Mouse (Mus musculus): Measurements from ENCODE around the gene Irf2bp2. TPM values are rescaled to one million over a fixed set of nuclear protein-coding genes. Genes with fewer than 3 reads are reported as not detected.

Gene Irf2bp2
- total and polyA plus RNA-seq, 2 experiments from 2014 or later: 10.2 to 91.5 TPM

- Histone ChIP-seq H3K27ac (peak overlapping the region; percentile 100), H3K4me1 (ENCODE audit: insufficient read depth, low read length) (peaks cover 31% of the 10 kb centered on the region), H3K4me2 (ENCODE audit: low read depth, low read length) (peak overlapping the region; percentile 99; the same call in 1 of the 2 replicates), H3K27me3 (ENCODE audit: insufficient read depth, low read length) (no peaks in the 10 kb centered on the region), H3K36me3 (ENCODE audit: insufficient read depth, low read length) (no peaks in the 10 kb centered on the region), H3K9ac (replicated peaks; ENCODE audit: low read length) (peak overlapping the region; percentile 99), H3K4me3 (ENCODE audit: low read length) (no peak overlapping the region), H3K9me3 (ENCODE audit: low read length) (no peaks in the 10 kb centered on the region)
- TF ChIP-seq CTCF (IDR thresholded peaks at IDR 0.05; ENCODE audit: low read depth): no peak
- DNase-seq (ENCODE audit: low spot score) (no peak), ATAC-seq (no peak)
- 73% methylated on average over 5 of the region's 5 CpGs for WGBS
Observed at GRCm38 (mm10) chr8:126596721-126597120, 2.9 kb upstream of the Irf2bp2 start.

- Histone ChIP-seq H3K9me3 (ENCODE audit: low read length) (no peaks in the 10 kb centered on the region), H3K4me1 (ENCODE audit: insufficient read depth, low read length) (peaks cover 26% of the 10 kb centered on the region), H3K36me3 (ENCODE audit: insufficient read depth, low read length) (peaks cover 3% of the 10 kb centered on the region), H3K27me3 (ENCODE audit: insufficient read depth, low read length) (no peaks in the 10 kb centered on the region), H3K9ac (replicated peaks; ENCODE audit: low read length) (peak overlapping the region; percentile 99), H3K4me3 (ENCODE audit: low read length) (0 out of 2 replicates have a peak overlapping the region, but pooled peaks have one; percentile 11), H3K4me2 (ENCODE audit: low read depth, low read length) (peak overlapping the region; percentile 99), H3K27ac (peak overlapping the region; percentile 100)
- 2% methylated on average over 12 of the region's 12 CpGs for WGBS
- ATAC-seq (peak; percentile 27), DNase-seq (ENCODE audit: low spot score) (peak; percentile 92)
- no peak for TF ChIP-seq CTCF (IDR thresholded peaks at IDR 0.05; ENCODE audit: low read depth)
Observed at GRCm38 (mm10) chr8:126596097-126596634, 2.4 kb upstream of the Irf2bp2 start.

GRCm38 (mm10) chr8:126595204-126596061, 1.6 kb upstream of the Irf2bp2 start:
- no peaks in the 10 kb centered on the region for H3K27me3 ChIP-seq (ENCODE audit: insufficient read depth, low read length)
- 7% methylated on average over 16 of the region's 16 CpGs for WGBS
- H3K4me3 ChIP-seq (ENCODE audit: low read length): peak overlapping the region; percentile 98
- peak overlapping the region; percentile 99 for H3K4me2 ChIP-seq (ENCODE audit: low read depth, low read length)
- TF ChIP-seq CTCF (IDR thresholded peaks at IDR 0.05; ENCODE audit: low read depth): no peak
- peak overlapping the region; percentile 100 for H3K27ac ChIP-seq
- peaks cover 5% of the 10 kb centered on the region for H3K36me3 ChIP-seq (ENCODE audit: insufficient read depth, low read length)
- no peaks in the 10 kb centered on the region for H3K9me3 ChIP-seq (ENCODE audit: low read length)
- ATAC-seq (peak; percentile 9; the same call in 1 of the 2 replicates), DNase-seq (ENCODE audit: low spot score) (peak; percentile 74)
- H3K4me1 ChIP-seq (ENCODE audit: insufficient read depth, low read length): peaks cover 19% of the 10 kb centered on the region
- peak overlapping the region; percentile 99 for H3K9ac ChIP-seq (replicated peaks; ENCODE audit: low read length)

GRCm38 (mm10) chr8:126594481-126595000, 755 bp upstream of the Irf2bp2 start:
- peak overlapping the region; percentile 99 for H3K9ac ChIP-seq (replicated peaks; ENCODE audit: low read length)
- no peaks in the 10 kb centered on the region for H3K27me3 ChIP-seq (ENCODE audit: insufficient read depth, low read length)
- H3K9me3 ChIP-seq (ENCODE audit: low read length): no peaks in the 10 kb centered on the region
- ATAC-seq (peak; percentile 90), DNase-seq (ENCODE audit: low spot score) (peak; percentile 99)
- peak overlapping the region; percentile 100 for H3K27ac ChIP-seq
- H3K36me3 ChIP-seq (ENCODE audit: insufficient read depth, low read length): peaks cover 5% of the 10 kb centered on the region
- H3K4me1 ChIP-seq (ENCODE audit: insufficient read depth, low read length): peaks cover 19% of the 10 kb centered on the region
- H3K4me3 ChIP-seq (ENCODE audit: low read length): peak overlapping the region; percentile 98
- 1% methylated on average over 47 of the region's 48 CpGs for WGBS
- peak overlapping the region; percentile 99 for H3K4me2 ChIP-seq (ENCODE audit: low read depth, low read length)
- peak; percentile 59 for TF ChIP-seq CTCF (IDR thresholded peaks at IDR 0.05; ENCODE audit: low read depth)

- no peak for TF ChIP-seq CTCF (IDR thresholded peaks at IDR 0.05; ENCODE audit: low read depth)
- no peak for ATAC-seq
- peak; percentile 78 for DNase-seq (ENCODE audit: low spot score)
Observed at GRCm38 (mm10) chr8:126592771-126593571, 815 bp downstream of the Irf2bp2 start.

GRCm38 (mm10) chr8:126592381-126592770, 1.4 kb downstream of the Irf2bp2 start:
- peaks cover 5% of the 10 kb centered on the region for H3K36me3 ChIP-seq (ENCODE audit: insufficient read depth, low read length)
- H3K27me3 ChIP-seq (ENCODE audit: insufficient read depth, low read length): no peaks in the 10 kb centered on the region
- peaks cover 30% of the 10 kb centered on the region for H3K4me1 ChIP-seq (ENCODE audit: insufficient read depth, low read length)
- H3K4me2 ChIP-seq (ENCODE audit: low read depth, low read length): peak overlapping the region; percentile 99
- peak overlapping the region; percentile 100 for H3K27ac ChIP-seq
- 5% methylated on average over 34 of the region's 45 CpGs for WGBS
- DNase-seq (ENCODE audit: low spot score) (peak; percentile 51), ATAC-seq (no peak)
- peak overlapping the region; percentile 98 for H3K4me3 ChIP-seq (ENCODE audit: low read length)
- no peaks in the 10 kb centered on the region for H3K9me3 ChIP-seq (ENCODE audit: low read length)
- H3K9ac ChIP-seq (replicated peaks; ENCODE audit: low read length): peak overlapping the region; percentile 99
- TF ChIP-seq CTCF (IDR thresholded peaks at IDR 0.05; ENCODE audit: low read depth): no peak

More at GRCm38 (mm10) chr8:126592771-126593571, 815 bp downstream of the Irf2bp2 start:
- Histone ChIP-seq H3K9me3 (ENCODE audit: low read length) (no peaks in the 10 kb centered on the region), H3K27ac (peak overlapping the region; percentile 100), H3K4me2 (ENCODE audit: low read depth, low read length) (peak overlapping the region; percentile 99), H3K4me3 (ENCODE audit: low read length) (peak overlapping the region; percentile 98), H3K36me3 (ENCODE audit: insufficient read depth, low read length) (peaks cover 5% of the 10 kb centered on the region), H3K4me1 (ENCODE audit: insufficient read depth, low read length) (peaks cover 24% of the 10 kb centered on the region), H3K27me3 (ENCODE audit: insufficient read depth, low read length) (no peaks in the 10 kb centered on the region), H3K9ac (replicated peaks; ENCODE audit: low read length) (peak overlapping the region; percentile 99)
- 1% methylated on average over 74 of the region's 113 CpGs for WGBS
